In the genomic region with DNA sequence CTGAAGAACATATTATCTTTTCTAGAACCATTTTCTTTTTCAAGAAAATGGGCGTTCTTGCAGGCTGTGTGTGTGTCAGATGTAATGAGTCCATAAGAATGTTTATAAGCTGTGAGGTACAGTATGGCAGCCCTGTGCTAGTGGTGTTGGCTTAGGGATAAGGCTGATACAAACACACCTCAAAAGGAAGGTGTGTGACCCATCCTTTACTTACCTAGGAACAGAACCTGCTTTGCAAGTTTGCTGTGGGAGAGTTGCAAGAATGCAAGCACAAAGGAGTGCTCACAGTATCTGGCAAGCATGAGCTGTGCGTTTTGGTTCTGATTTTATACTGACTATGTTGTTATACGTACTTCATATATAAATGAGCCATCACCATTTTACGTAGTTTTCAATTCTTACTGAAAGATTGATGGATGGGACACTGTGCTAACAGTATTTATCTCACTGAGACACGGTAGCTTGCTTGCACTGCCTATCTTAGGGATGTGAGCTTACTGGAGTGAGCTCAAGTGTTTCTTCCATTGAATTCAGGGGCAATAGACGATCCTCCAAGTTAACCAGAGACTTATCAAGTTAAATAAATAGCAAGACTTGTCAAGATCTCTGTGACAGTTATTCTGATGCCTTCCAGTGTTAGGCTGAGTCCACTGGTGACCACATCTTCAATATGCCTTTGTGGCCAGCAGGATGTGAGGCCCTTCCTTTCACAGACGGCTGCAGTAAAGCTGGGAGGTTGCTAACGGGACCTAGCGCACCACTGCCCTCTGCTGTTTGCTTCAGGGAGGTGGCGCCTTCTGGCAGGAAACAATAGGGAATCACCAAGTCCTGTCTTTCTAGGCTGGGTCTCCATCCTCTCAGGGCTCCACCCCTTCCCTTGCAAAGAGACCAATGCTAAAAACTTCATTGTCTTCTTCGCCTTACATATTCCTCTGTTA, we compare ENCODE assay signal across 8 mouse cellular contexts.
DNase-seq lines count a peak whose midpoint lies in the region; TF ChIP-seq lines count a peak whose summit lies in the region.

No protein-coding gene starts in this region.

- no peak overlapping the region for H3K27ac ChIP-seq in gastrocnemius, adult 2 months
- peak overlapping the region; percentile 23; the same call in 1 of the 2 replicates for H3K27ac ChIP-seq in midbrain, embryonic 10.5 days (replicated peaks)

- TF ChIP-seq CTCF in gastrocnemius, adult 2 months (IDR thresholded peaks at IDR 0.05): peak; percentile 82

- no peaks in the 10 kb centered on the region for H3K36me3 ChIP-seq in midbrain, embryonic 10.5 days

- peak; percentile 35 for DNase-seq in T-cell, adult 2 months (ENCODE audit: low spot score)
- DNase-seq in cerebellum, postnatal 14 days: peak; percentile 84 to 89
- peak; percentile 54 for DNase-seq in gastrocnemius, adult 2 months
- DNase-seq in induced T-regulatory cell, adult 2 months (ENCODE audit: low read depth): peak; percentile 72
- peak; percentile 52 to 77 for DNase-seq in left cerebral cortex, adult 18-20 months (ENCODE audit: low spot score in 2 of 2)
- DNase-seq in midbrain, embryonic 10.5 days (ENCODE audit: low spot score): peak; percentile 82
- DNase-seq in right cerebral cortex, postnatal 36 days (ENCODE audit: low spot score in 2 of 2): peak; percentile 14 to 25
- DNase-seq in urinary bladder, postnatal 36 days (ENCODE audit: low spot score in 2 of 2): peak; percentile 32 to 54

- H3K4me3 ChIP-seq in gastrocnemius, adult 2 months: no peak overlapping the region
- H3K4me3 ChIP-seq in midbrain, embryonic 10.5 days: no peak overlapping the region

- WGBS in midbrain, embryonic 10.5 days: 45% methylated on average over 11 of the region's 11 CpGs

- intact Hi-C loops in gastrocnemius, adult 2 months (cut with DNase I): loop anchor here (1.0 kb wide), 1 partner anchor 122 kb away; no protein-coding TSS in a partner anchor

- no peaks in the 10 kb centered on the region for H3K27me3 ChIP-seq in midbrain, embryonic 10.5 days (ENCODE audit: low read depth, poor library complexity, severe bottlenecking)

- H3K9me3 ChIP-seq in midbrain, embryonic 10.5 days (replicated peaks): no peaks in the 10 kb centered on the region

- no peaks in the 10 kb centered on the region for H3K4me1 ChIP-seq in midbrain, embryonic 10.5 days

Comparison
In these comparisons a context has a peak if more than half of its experiments do, and no peak if none do; other contexts are left out.
1. DNase-seq: peak in every context shown above with its lines; median percentile 86 in cerebellum, postnatal 14 days; 82 in midbrain, embryonic 10.5 days; 72 in induced T-regulatory cell, adult 2 months; 64 in left cerebral cortex, adult 18-20 months; 54 in gastrocnemius, adult 2 months; 43 in urinary bladder, postnatal 36 days; 35 in T-cell, adult 2 months; 20 in right cerebral cortex, postnatal 36 days.